Mouse (Mus musculus) thymus, adult 2 months (tissue): Measurements from ENCODE around the gene 1700015F17Rik.

Experiments
- CTCF ChIP-seq: fragments of 200-500 bp; IDR thresholded peaks from 2 replicates; pipeline ENCODE4 v1.5.1; 2012; ENCODE audit warnings: mild to moderate bottlenecking, control low read depth, low read length, moderate library complexity, borderline replicate concordance; ENCODE audit not compliant: control insufficient read depth, poor library complexity, insufficient read depth; ENCODE audit errors: extremely low read depth
- POLR2A ChIP-seq: fragments of 200-500 bp; IDR thresholded peaks from 2 replicates; pipeline ENCODE4 v1.6.1; 2012; ENCODE audit warnings: mild to moderate bottlenecking, low read length, control low read depth, moderate library complexity; ENCODE audit not compliant: control insufficient read depth, poor library complexity, insufficient read depth; ENCODE audit errors: extremely low read depth

GRCm38 (mm10) chr5:5501583-5501982 is 22.6 kb upstream of the 1700015F17Rik start:
- TF ChIP-seq CTCF, result no peak
- TF ChIP-seq POLR2A, result no peak
